8 mouse cellular contexts compared by ENCODE assay signal in the genomic region with DNA sequence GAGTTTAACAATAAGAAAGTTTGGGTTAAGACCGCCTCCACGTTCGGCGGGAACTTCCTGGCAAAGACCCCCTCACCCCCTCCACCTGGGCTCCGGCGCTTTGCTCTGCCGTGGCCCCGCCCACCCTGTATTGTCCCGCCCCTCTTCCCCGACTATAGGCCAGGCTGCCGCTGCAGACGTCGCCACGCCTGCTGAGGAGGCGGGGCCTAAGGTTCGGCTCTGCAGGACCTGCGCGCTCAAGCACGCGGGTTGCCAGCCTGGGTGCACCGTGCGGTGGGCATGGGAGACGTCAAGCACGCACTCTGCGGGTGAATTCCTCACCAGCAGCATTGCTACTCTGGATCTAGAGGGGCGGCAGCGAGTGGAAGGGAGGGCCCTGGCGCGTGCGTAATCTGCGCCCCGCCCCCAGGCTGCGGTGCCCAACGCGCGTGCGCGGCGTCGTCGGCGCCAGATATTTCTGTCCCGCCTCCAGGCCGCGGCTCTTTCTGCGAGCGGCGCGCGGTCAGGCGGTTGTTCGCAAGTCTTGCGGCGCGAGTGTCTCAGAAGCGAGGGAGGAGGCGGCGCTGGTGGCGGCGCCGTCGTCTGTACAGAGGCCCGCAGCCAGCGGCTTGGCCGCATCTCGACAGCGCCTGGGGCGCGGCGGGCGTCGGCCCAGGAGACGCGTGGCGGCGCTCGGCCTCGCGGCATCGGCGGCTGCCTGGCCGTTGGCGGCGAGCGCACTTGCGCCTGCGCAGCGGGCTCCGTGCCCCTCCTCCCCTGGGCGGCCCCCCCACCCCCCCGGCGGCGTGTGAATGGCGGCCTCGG. TPM values are rescaled to one million over a fixed set of nuclear protein-coding genes. Genes with fewer than 3 reads are reported as not detected.
DNase-seq lines count a peak whose midpoint lies in the region; ATAC-seq and TF ChIP-seq lines count a peak whose summit lies in the region.

No protein-coding gene starts in this region.

- peak overlapping the region; percentile 100 for H3K27ac ChIP-seq in embryonic facial prominence, embryonic 12.5 days
- peak overlapping the region; percentile 100 for H3K27ac ChIP-seq in limb, embryonic 11.5 days (replicated peaks; ENCODE audit: low read depth, low read length)
- peak overlapping the region; percentile 99 for H3K27ac ChIP-seq in midbrain, embryonic 13.5 days
- H3K27ac ChIP-seq in small intestine, adult 2 months (ENCODE audit: insufficient read depth, low read depth, low read length): peak overlapping the region; percentile 84

- ATAC-seq in embryonic facial prominence, embryonic 12.5 days (ENCODE audit: insufficient number of reproducible peaks, insufficient read depth, low FRiP score, low TSS enrichment): peak; percentile 74
- ATAC-seq in limb, embryonic 11.5 days (ENCODE audit: insufficient number of reproducible peaks, low FRiP score, low TSS enrichment, low read depth): peak; percentile 82
- peak; percentile 90 for ATAC-seq in midbrain, embryonic 13.5 days

- H3K4me2 ChIP-seq in embryonic facial prominence, embryonic 12.5 days (replicated peaks): peak overlapping the region; percentile 99
- H3K4me2 ChIP-seq in limb, embryonic 11.5 days (ENCODE audit: low read depth, severe bottlenecking): peak overlapping the region; percentile 99
- H3K4me2 ChIP-seq in midbrain, embryonic 13.5 days (replicated peaks): peak overlapping the region; percentile 99

- no peaks in the 10 kb centered on the region for H3K27me3 ChIP-seq in embryonic facial prominence, embryonic 12.5 days
- H3K27me3 ChIP-seq in limb, embryonic 11.5 days (ENCODE audit: control insufficient read depth, insufficient read depth, low read length): no peaks in the 10 kb centered on the region
- H3K27me3 ChIP-seq in midbrain, embryonic 13.5 days: no peaks in the 10 kb centered on the region
- no peaks in the 10 kb centered on the region for H3K27me3 ChIP-seq in small intestine, adult 2 months (ENCODE audit: control insufficient read depth, insufficient read depth, low read length)

- no peak for TF ChIP-seq CTCF in small intestine, adult 2 months (IDR thresholded peaks at IDR 0.05; ENCODE audit: extremely low read depth, insufficient read length, insufficient replicate concordance, low read depth, low read length)

- H3K36me3 ChIP-seq in embryonic facial prominence, embryonic 12.5 days: peaks cover 38% of the 10 kb centered on the region
- peaks cover 32% of the 10 kb centered on the region for H3K36me3 ChIP-seq in limb, embryonic 11.5 days (ENCODE audit: control insufficient read depth, insufficient read depth, low read length)
- peaks cover 37% of the 10 kb centered on the region for H3K36me3 ChIP-seq in midbrain, embryonic 13.5 days
- peaks cover 23% of the 10 kb centered on the region for H3K36me3 ChIP-seq in small intestine, adult 2 months (ENCODE audit: control insufficient read depth, insufficient read depth, low read length)

- WGBS in embryonic facial prominence, embryonic 12.5 days: under 1% methylated on average over 74 of the region's 95 CpGs
- under 1% methylated on average over 85 of the region's 95 CpGs for WGBS in limb, embryonic 11.5 days
- under 1% methylated on average over 81 of the region's 95 CpGs for WGBS in midbrain, embryonic 13.5 days
- under 1% methylated on average over 84 of the region's 95 CpGs for WGBS in small intestine, adult 2 months

- peak overlapping the region; percentile 98 for H3K9ac ChIP-seq in embryonic facial prominence, embryonic 12.5 days
- peak overlapping the region; percentile 97 for H3K9ac ChIP-seq in limb, embryonic 11.5 days (ENCODE audit: low read length)
- peak overlapping the region; percentile 96 for H3K9ac ChIP-seq in midbrain, embryonic 13.5 days (replicated peaks)

- DNase-seq in 3T3-L1 (ENCODE audit: low read depth, low spot score): peak; percentile 83
- DNase-seq in adrenal gland, postnatal 36 days: peak; percentile 92 to 94
- DNase-seq in heart, adult 18-20 months: peak; percentile 94 to 96
- DNase-seq in kidney, adult 18-20 months: peak; percentile 98
- DNase-seq in limb, embryonic 11.5 days (ENCODE audit: low spot score): peak; percentile 97

- H3K4me1 ChIP-seq in embryonic facial prominence, embryonic 12.5 days: peaks cover 15% of the 10 kb centered on the region
- peaks cover 13% of the 10 kb centered on the region; the same call in 1 of the 2 replicates for H3K4me1 ChIP-seq in limb, embryonic 11.5 days (ENCODE audit: control insufficient read depth, insufficient read depth, low read length)
- peaks cover 34% of the 10 kb centered on the region for H3K4me1 ChIP-seq in midbrain, embryonic 13.5 days (replicated peaks)
- peaks cover 9% of the 10 kb centered on the region for H3K4me1 ChIP-seq in small intestine, adult 2 months (ENCODE audit: control insufficient read depth, insufficient read depth, insufficient read length, low read length)

- H3K9me3 ChIP-seq in embryonic facial prominence, embryonic 12.5 days: no peaks in the 10 kb centered on the region
- H3K9me3 ChIP-seq in limb, embryonic 11.5 days (ENCODE audit: control insufficient read depth, low read length): no peaks in the 10 kb centered on the region
- H3K9me3 ChIP-seq in midbrain, embryonic 13.5 days: no peaks in the 10 kb centered on the region

- peak overlapping the region; percentile 93 for H3K4me3 ChIP-seq in embryonic facial prominence, embryonic 12.5 days
- peak overlapping the region; percentile 94 for H3K4me3 ChIP-seq in limb, embryonic 11.5 days (ENCODE audit: low read depth, low read length)
- H3K4me3 ChIP-seq in midbrain, embryonic 13.5 days (replicated peaks): peak overlapping the region; percentile 91
- H3K4me3 ChIP-seq in small intestine, adult 2 months (ENCODE audit: low read depth, low read length): peak overlapping the region; percentile 73

- peak; percentile 93 for TF ChIP-seq POLR2A in small intestine, adult 2 months (IDR thresholded peaks at IDR 0.05; ENCODE audit: low read depth, low read length)

RNA-seq across cellular contexts. Expression of a gene that starts 10.5 kb away (rescaled TPM):
- 100 to 1,000 TPM; 178 to 225 TPM for total RNA-seq in adrenal gland, postnatal 36 days (2021)
- polyA plus RNA-seq in embryonic facial prominence, embryonic 12.5 days (2016; fragmentation: Nextera tagmentation; extraction: Ambion mirVana): 121 and 127 TPM in 2 replicates
- 100 to 1,000 TPM; 132 to 164 TPM for total RNA-seq in heart, adult 18-20 months (2021)
- 84.2 and 93.8 TPM in 2 replicates for polyA plus RNA-seq in limb, embryonic 11.5 days (2014; fragmentation: Nextera tagmentation; extraction: Ambion mirVana)
- 181 and 186 TPM in 2 replicates for polyA plus RNA-seq in midbrain, embryonic 13.5 days (2015; fragmentation: Nextera tagmentation; extraction: Ambion mirVana)
- polyA plus RNA-seq in small intestine, adult 2 months (2012; rRNA removed): 58.3 and 102 TPM in 2 replicates

RNA-seq across cellular contexts. Expression of a gene that starts 13.9 kb away (rescaled TPM):
- 100 to 1,000 TPM; 173 to 178 TPM for total RNA-seq in adrenal gland, postnatal 36 days (2021)
- polyA plus RNA-seq in embryonic facial prominence, embryonic 12.5 days (2016; fragmentation: Nextera tagmentation; extraction: Ambion mirVana): 166 and 183 TPM in 2 replicates
- total RNA-seq in heart, adult 18-20 months (2021): 100 to 1,000 TPM; 177 to 187 TPM
- 199 TPM in 2 replicates for polyA plus RNA-seq in limb, embryonic 11.5 days (2014; fragmentation: Nextera tagmentation; extraction: Ambion mirVana)
- polyA plus RNA-seq in midbrain, embryonic 13.5 days (2015; fragmentation: Nextera tagmentation; extraction: Ambion mirVana): 63.1 and 91.6 TPM in 2 replicates
- polyA plus RNA-seq in small intestine, adult 2 months (2012; rRNA removed): 56.0 and 93.7 TPM in 2 replicates

RNA-seq across cellular contexts. Expression of a gene that starts 14.3 kb away (rescaled TPM):
- total RNA-seq in adrenal gland, postnatal 36 days (2021): 10 to 100 TPM; 11.7 to 13.6 TPM
- 28.8 and 29.9 TPM in 2 replicates for polyA plus RNA-seq in embryonic facial prominence, embryonic 12.5 days (2016; fragmentation: Nextera tagmentation; extraction: Ambion mirVana)
- 1 to 10 TPM; 7.3 to 7.4 TPM for total RNA-seq in heart, adult 18-20 months (2021)
- 30.6 and 31.5 TPM in 2 replicates for polyA plus RNA-seq in limb, embryonic 11.5 days (2014; fragmentation: Nextera tagmentation; extraction: Ambion mirVana)
- 37.3 and 41.2 TPM in 2 replicates for polyA plus RNA-seq in midbrain, embryonic 13.5 days (2015; fragmentation: Nextera tagmentation; extraction: Ambion mirVana)
- polyA plus RNA-seq in small intestine, adult 2 months (2012; rRNA removed): 22.1 and 46.2 TPM in 2 replicates

RNA-seq across cellular contexts. Expression of a gene that starts 25.2 kb away (rescaled TPM):
- total RNA-seq in adrenal gland, postnatal 36 days (2021): 100 to 1,000 TPM; 221 to 229 TPM
- polyA plus RNA-seq in embryonic facial prominence, embryonic 12.5 days (2016; fragmentation: Nextera tagmentation; extraction: Ambion mirVana): 480 and 495 TPM in 2 replicates
- 10 to 100 TPM; 93.5 to 96.6 TPM for total RNA-seq in heart, adult 18-20 months (2021)
- 610 and 647 TPM in 2 replicates for polyA plus RNA-seq in limb, embryonic 11.5 days (2014; fragmentation: Nextera tagmentation; extraction: Ambion mirVana)
- 240 and 273 TPM in 2 replicates for polyA plus RNA-seq in midbrain, embryonic 13.5 days (2015; fragmentation: Nextera tagmentation; extraction: Ambion mirVana)
- 101 and 195 TPM in 2 replicates for polyA plus RNA-seq in small intestine, adult 2 months (2012; rRNA removed)

RNA-seq across cellular contexts. Expression of a gene that starts 26.1 kb away (rescaled TPM):
- total RNA-seq in adrenal gland, postnatal 36 days (2021): under 1 TPM in 1 of 2 experiments, not detected in 1; 0.20 TPM
- 0.09 TPM in 1 of 2 replicates, not detected in the other for polyA plus RNA-seq in embryonic facial prominence, embryonic 12.5 days (2016; fragmentation: Nextera tagmentation; extraction: Ambion mirVana)
- not detected for total RNA-seq in heart, adult 18-20 months (2021)
- not detected in 2 replicates for polyA plus RNA-seq in limb, embryonic 11.5 days (2014; fragmentation: Nextera tagmentation; extraction: Ambion mirVana)
- polyA plus RNA-seq in midbrain, embryonic 13.5 days (2015; fragmentation: Nextera tagmentation; extraction: Ambion mirVana): 0.11 and 0.23 TPM in 2 replicates
- 0.19 TPM in 1 of 2 replicates, not detected in the other for polyA plus RNA-seq in small intestine, adult 2 months (2012; rRNA removed)

Comparison
In these comparisons a context has a peak if more than half of its experiments do, and no peak if none do; other contexts are left out.
1. Peak in every context shown above with its lines: DNase-seq, ATAC-seq, H3K4me3 ChIP-seq and H3K27ac ChIP-seq.